Mouse (Mus musculus) telencephalon, adult 2 months (tissue): ENCODE data around the gene Tmem131.
A peak's percentile ranks its signal among the peaks of the same experiment; 100 is the strongest.
"Not testable (repeated sequence)": the region's sequence is repeated elsewhere in the genome, so short reads cannot be mapped to it uniquely, and the experiment has no call there.

Experiments
- DNase-seq: peaks from one replicate; pipeline ENCODE4 v3.0.0-alpha.2; 2011; ENCODE audit warnings: low read depth, low spot score

Tmem131 gene

GRCm38 (mm10) chr1:36836274-36836954 is 107.1 kb downstream of the Tmem131 start:
- DNase-seq, result no peak

- no peak for DNase-seq
Measured at GRCm38 (mm10) chr1:36835593-36835992, 107.9 kb downstream of the Tmem131 start.

- no peak for DNase-seq
Measured at GRCm38 (mm10) chr1:36834090-36834489, 109.4 kb downstream of the Tmem131 start.

- DNase-seq, result peak; percentile 22
Measured at GRCm38 (mm10) chr1:36830913-36831866, 112.3 kb downstream of the Tmem131 start.

- no peak for DNase-seq
Measured at GRCm38 (mm10) chr1:36824356-36824755, 119.1 kb downstream of the Tmem131 start.

GRCm38 (mm10) chr1:36821918-36822317 is 121.5 kb downstream of the Tmem131 start:
- DNase-seq, result not testable (repeated sequence)

GRCm38 (mm10) chr1:36815166-36815565 is 128.3 kb downstream of the Tmem131 start:
- DNase-seq, result no peak

GRCm38 (mm10) chr1:36814271-36814903 is 129.1 kb downstream of the Tmem131 start:
- DNase-seq, result no peak

GRCm38 (mm10) chr1:36813415-36813814 is 130.1 kb downstream of the Tmem131 start:
- DNase-seq, result peak; percentile 89

- no peak for DNase-seq
Measured at GRCm38 (mm10) chr1:36811806-36812205, 131.7 kb downstream of the Tmem131 start.

GRCm38 (mm10) chr1:36807782-36808565 is 135.5 kb downstream of the Tmem131 start:
- DNase-seq, result no peak

- DNase-seq, result no peak
Measured at GRCm38 (mm10) chr1:36807086-36807485, 136.4 kb downstream of the Tmem131 start.

- DNase-seq, result no peak
Measured at GRCm38 (mm10) chr1:36806181-36806905, 137.1 kb downstream of the Tmem131 start.

- no peak for DNase-seq
Measured at GRCm38 (mm10) chr1:36804833-36805232, 138.6 kb downstream of the Tmem131 start.

GRCm38 (mm10) chr1:36804259-36804658 is 139.2 kb downstream of the Tmem131 start:
- no peak for DNase-seq

GRCm38 (mm10) chr1:36800379-36801011 is 143.0 kb downstream of the Tmem131 start:
- DNase-seq, result peak; percentile 69

- peak; percentile 77 for DNase-seq
Measured at GRCm38 (mm10) chr1:36797481-36797880, 146.0 kb downstream of the Tmem131 start.

GRCm38 (mm10) chr1:36796711-36797110 is 146.8 kb downstream of the Tmem131 start:
- DNase-seq, result no peak

- DNase-seq, result no peak
Measured at GRCm38 (mm10) chr1:36789416-36789815, 154.1 kb downstream of the Tmem131 start.

GRCm38 (mm10) chr1:36786377-36786776 is 157.1 kb downstream of the Tmem131 start:
- no peak for DNase-seq
